Mouse (Mus musculus) neural tube, embryonic 10.5 days (tissue): Measurements from ENCODE around the gene Foxq1.

ENCODE experiments used
- DNase-seq: peaks from one replicate; pipeline ENCODE4 v3.0.0-alpha.2; 2017; ENCODE audit warnings: low spot score; ENCODE audit errors: extremely low spot score

Foxq1 gene

DNA sequence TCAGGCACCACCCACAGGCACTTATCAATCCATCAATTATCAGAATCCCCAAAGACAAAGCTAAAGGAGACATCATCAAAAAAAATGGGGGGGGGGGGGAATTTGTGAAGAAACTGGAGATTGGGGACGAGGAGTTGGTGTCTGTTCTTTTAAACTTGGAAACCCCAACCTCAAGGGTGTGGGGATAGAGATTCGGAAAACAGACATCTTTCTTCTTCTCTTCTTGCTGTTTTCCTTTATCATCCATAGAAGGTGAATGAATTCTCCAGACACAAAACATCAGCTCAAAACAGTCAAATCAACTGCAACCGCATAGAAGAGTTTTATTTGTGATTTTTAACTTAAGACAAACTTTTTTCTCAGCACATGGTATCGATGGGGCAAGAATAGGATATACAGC lies at the start of gene Foxq1:
Gene Foxq1 (plus strand): TSS at position 301 of the 400 bp plus-strand sequence.
- DNase-seq = no peak

DNA sequence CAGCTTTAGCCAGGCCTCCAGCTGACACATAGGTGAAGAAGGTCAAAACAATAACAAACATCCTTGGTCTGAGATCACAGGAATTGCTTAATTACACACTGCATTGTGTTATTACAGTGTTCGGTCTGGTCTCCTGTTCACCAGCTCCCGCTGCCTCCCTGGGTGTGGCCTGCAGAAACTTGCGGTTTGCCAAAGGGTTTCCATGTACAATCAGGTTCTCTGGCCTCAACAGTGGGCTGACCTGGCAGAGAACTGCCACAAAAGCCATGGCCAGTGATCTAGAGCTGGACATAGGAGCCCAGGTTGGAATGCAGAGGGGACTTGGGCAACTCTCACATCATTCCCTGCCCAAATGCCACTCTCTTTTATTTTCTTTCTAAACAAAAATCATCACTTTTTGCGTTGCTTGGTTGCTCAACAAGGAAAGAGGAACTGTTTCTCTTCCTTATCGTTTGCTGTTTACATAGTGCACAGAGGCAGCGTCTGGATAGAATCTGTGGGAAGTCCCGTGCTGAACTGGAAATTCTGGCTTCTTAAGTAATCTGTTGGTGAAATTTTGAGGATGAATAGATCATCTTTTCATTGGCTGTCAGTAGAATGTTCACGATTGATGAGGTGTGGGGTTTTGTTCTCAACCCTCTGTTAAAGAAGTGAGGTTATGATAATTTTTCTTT lies 49.3 kb upstream of the Foxq1 start:
- no peak for DNase-seq

DNA sequence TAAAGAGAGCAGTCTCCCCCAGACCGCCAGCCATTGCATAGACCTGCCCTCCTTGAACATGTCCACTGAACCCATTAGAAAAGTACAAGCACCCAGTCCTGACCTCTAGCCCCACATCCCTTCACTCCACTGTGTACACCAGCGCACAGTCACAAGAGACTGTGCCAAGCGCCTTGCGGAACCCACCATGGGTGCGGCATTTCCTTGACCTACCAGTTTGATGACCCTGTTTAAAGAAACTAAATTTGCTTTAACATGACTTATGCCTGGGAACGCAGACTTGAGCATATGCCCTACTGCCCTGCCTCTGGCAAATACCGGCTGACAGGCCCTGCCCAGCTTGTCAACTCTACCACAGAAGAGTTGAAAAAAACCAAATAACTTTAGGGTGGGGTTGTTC lies 40.7 kb upstream of the Foxq1 start:
- no peak for DNase-seq

DNA sequence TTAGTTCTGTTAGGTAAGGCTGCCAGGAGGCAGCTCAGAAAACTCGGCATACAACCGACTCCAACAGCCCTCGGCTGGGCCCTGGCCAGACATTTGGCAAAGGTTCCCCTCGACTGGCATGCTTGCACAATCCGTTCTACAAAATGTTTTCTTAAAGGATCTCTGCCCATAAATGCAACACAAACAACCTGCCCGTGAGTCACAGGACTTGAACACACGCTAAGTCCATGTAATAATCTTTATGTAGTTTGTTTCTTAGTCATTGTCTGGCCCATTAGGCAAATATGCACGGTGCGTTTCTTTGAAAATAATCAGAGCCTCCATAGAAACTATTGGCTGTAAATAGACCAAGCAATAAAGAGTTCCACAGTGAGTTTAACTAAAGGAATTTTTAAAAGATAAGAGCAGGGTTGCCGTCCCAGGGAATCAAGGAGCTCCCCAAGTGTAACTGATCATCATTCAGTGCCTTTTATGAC lies 37.5 kb upstream of the Foxq1 start:
- no peak for DNase-seq

DNA sequence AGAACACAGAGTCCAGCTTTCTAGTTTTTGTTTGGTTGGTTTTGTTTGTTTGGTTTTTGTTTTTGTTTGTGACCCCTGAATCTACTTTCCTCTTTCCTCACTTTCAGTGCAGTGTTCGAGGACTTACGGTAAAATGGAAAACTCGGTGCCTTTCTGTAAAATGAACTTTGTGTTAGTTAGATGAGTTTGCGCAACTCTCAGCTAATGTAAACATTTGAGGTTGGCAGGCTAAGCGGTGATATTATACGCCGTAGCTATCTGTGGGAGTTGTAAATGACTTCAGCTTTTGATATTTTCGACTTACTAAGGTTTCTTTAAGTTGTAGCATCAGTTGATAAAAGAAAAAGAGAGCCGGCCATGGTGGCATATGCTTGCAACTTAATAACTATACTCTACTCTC lies 37.0 kb upstream of the Foxq1 start:
- DNase-seq = no peak

DNA sequence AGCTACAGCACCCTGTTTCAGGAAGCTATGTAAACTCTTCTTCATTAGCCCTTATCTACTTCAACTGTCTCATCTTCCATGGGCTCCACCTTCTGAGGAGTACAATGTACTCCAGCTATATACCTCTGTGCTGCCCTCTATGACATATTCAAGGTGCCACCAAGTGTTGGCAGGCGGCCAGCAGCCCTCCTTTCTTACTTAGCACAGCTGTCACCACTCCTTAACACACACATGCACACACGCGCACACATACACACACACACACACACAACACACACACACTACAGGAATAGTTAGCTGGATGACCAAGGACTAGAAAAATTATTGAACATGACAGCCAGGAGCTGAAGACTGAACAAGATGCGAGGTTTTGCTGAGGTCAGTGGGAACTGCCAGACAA lies 31.0 kb upstream of the Foxq1 start:
- no peak for DNase-seq

DNA sequence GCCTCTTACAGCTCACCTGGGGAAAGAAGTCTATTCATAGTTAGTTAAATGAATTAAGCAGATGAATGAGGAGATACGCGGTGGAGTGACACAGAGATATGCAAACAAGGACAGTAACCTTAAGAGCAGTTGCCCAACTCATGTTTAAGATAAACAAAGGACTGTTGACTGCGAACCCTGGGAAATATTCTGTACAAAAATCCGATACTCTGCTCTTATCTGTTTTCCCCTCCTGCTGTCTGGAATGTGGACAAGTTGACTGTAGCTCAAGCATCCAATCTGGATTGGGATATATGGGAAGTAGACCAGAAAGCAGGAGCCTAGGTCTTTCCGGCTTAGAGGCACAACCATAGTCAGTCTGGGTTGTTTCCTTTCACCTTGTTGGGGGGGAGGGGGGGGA lies 24.7 kb upstream of the Foxq1 start:
- DNase-seq = no peak

DNA sequence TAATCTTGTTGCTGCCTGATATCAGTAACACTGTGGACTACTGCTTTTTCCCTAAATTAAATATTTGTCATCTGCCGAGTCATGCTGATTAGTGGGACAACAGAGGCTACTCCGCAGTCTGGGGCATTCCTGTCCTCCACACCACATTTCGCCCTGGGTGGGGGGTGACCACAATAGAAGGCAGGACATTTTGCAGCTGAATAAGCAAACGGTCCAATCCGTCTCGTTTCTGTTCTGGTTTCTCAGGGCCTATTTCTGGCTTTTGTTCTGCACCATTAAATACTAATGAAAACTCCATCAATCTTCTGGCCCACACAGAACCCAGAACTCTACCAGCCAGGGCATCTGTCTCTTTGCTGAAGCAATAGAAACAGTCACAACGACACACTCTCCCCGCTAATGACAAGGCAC lies 24.3 kb upstream of the Foxq1 start:
- DNase-seq = peak; percentile 35

DNA sequence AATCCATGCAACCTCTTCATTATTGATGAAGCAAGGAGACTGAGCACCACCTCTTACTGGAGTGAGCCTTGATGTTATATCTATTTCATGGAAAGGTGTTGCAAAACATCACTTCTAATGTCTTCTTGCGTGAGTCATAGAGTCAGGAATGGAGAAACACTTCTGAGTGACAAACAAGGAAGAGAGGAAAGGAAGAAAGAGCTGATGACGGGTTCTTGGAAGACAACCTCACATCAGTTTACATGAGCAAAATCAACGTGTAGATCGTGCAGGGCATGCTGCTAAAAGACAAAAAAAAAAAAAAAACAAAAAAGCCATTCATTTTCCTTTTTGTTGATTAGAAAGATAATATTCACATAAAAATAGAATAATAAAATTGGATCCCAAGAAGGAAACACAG lies 21.2 kb upstream of the Foxq1 start:
- no peak for DNase-seq

DNA sequence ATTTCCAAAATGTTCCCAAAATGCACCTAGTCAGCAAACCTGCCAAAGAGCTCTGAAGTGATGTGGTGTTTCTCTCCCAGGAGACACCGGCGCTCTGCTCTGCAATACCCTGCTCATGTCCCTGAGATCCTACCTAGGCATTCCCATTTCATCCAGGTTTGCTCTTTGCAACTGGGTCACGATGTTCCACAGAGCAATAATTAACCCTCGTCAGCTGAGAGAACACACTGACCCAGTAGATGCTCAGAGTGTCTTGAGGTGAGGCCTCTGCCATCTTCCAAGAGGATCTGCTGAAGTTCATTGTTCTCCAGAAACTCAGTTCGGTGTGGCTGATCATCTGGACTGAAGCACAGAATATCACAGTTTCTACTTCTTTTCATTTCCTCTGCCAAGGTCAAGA lies 12.9 kb upstream of the Foxq1 start:
- DNase-seq = no peak

DNA sequence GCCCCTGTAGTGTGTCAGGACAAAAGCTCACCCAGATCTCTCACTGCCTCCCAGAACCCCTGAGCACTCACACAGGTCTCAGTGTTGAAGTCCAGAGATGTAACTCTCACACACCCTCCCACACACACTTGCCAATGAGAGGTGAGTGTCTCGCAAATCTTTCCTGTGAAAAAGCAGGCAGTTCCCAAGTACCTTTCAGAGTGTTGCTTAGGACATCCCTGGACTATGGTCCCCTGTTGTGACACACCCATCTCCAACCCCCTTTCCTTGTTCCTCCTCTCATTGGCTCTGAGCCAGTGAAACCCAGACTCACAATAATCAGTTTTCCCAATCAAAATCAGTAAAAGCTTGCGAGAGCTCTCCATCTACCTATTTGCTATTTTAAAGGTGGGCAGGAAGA lies 9.2 kb upstream of the Foxq1 start:
- DNase-seq = no peak

DNA sequence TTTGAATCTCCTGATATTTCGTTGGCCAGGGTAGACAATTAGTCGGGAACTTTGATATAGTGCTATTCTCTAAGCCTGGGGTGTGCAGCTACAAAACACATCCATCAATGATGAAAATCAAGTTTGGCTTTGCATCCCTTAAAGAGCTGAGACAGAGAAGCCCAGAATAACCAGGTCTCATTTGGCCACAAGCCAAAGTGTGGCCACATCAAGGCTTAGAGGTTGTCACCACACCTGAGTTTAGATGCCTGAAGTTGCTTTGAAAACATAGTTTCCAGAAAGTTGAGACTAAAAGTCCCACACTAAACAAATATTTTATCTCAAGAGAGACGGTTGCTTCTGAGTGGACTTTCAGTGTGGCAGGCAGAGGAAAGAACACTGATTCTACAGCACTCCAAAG lies 8.7 kb upstream of the Foxq1 start:
- DNase-seq = no peak

DNA sequence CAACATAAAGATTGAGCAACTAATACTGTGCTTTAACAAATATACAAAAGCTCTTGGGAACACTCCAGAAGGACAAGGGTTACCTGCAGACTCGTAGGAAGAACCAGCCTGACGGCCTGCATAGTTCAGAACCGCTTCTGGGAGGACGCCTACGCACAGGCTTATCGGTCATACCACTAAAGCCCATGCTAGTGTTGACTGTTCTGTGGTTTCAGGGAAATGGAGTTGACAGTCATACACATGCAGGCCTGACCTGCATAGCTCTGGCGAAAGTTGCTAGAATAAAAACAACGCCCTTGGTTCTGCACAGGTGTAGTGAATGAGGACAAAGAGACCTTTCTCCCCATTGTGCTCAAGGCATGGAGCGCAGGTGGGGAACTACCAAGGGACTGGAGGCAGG lies 8.3 kb upstream of the Foxq1 start:
- DNase-seq = no peak

DNA sequence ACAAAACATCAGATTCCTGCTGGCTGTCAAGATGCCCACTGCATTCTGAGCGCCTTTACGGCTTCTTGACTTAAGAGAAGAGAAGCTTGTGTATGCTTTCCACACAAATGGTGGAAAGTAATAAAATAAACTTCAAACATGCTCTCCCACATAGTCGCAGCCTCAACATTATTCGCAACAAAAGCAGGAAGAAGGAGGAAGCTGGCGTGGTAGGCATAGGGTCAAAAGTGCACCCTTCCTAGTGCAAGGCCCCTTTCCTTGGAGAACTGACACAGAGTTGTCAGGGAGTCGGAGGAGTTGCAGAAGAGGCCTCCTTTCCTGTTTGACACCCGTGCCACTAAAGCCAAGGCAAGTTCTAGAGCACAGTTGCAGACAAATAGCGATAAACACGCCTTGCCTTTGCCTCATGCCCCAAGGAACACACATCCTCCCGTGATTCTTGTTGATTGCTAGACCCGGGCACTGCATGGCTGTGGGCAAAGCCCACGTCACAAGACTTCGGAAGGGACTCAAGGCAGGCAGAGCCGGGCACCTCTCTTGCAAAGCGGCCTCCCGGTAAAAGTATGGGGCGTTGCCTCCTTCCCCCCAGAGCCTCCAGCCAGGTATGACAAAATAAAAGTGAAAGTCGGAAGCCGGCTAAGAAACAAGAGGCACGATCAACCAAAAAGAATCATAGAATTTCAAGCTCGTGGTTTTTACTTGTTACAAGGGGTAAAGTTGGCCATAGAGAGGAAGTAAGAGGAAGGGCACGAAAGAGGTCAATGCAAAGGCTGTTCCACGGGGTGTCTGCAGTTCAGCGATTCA lies 1.2 kb downstream of the Foxq1 start:
- DNase-seq = peak; percentile 48

DNA sequence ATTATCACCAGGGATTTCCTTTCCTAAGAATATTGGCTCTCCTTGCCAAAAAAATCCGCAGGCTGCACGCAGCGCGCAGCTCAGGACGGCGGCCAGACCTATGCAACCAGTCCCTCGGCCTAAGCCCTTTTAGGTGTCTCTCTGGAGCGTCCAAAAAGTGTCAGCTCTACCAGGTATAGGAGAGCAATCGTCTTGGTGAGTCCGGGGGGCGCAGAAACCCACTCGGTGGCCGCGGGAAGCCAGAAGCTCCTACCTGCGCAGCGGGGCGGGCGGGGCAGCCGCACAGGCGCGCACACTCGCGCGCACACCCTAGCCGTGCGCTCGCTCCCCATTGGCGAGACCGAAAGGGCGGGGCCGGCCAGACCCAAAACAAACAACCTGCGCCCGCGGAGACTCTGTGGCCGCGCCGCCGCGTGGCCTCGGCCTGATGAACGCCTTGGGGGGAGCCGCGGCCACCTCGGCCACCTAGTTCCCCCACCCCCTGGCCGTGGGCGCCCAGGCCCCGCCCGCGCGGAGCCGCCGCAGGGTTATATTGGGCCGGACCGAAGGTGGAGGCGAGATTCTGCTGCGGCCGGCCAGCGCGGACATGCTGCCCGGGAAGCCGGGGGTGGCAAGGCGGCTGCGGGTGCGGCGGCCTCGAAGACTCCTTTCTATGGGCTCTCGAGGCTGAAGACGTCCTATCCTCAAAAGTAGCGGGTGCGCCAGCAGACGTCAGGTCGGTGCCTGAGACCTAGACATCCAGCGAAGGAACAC lies 2.0 kb downstream of the Foxq1 start:
- peak; percentile 69 for DNase-seq

DNA sequence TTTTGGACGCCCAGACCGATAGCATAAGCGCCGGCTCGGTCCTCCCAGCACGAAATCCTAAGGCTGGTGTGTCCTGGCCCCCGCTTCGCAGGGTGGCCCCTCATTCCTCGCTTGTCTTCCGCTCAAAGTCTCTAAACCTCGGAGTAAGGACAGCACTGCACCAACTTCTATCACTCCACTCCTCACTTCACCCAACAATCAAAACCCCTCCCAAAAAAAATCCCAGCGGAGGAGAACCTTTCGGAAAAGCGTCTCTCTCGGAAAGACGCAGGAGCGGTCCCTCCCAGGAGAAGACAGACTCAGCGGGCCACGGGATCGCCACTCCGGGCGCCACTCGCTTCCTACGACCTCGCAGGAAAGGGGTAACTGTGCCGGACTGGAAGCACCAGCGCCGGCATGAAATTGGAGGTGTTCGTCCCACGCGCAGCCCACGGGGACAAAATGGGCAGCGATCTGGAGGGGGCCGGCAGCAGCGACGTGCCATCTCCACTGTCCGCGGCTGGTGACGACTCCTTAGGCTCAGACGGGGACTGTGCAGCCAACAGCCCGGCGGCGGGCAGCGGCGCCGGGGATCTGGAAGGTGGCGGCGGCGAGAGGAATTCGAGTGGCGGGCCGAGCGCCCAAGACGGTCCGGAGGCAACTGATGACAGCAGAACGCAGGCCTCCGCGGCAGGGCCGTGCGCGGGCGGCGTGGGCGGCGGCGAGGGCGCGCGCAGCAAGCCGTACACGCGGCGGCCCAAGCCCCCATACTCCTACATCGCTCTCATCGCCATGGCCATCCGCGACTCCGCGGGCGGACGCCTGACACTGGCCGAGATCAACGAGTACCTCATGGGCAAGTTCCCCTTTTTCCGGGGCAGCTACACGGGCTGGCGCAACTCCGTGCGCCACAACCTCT lies 2.8 kb downstream of the Foxq1 start, which contains the start of gene A530084C06Rik:
Gene A530084C06Rik (minus strand): TSS at position 813 of the 898 bp plus-strand sequence.
- peak; percentile 76 for DNase-seq

DNA sequence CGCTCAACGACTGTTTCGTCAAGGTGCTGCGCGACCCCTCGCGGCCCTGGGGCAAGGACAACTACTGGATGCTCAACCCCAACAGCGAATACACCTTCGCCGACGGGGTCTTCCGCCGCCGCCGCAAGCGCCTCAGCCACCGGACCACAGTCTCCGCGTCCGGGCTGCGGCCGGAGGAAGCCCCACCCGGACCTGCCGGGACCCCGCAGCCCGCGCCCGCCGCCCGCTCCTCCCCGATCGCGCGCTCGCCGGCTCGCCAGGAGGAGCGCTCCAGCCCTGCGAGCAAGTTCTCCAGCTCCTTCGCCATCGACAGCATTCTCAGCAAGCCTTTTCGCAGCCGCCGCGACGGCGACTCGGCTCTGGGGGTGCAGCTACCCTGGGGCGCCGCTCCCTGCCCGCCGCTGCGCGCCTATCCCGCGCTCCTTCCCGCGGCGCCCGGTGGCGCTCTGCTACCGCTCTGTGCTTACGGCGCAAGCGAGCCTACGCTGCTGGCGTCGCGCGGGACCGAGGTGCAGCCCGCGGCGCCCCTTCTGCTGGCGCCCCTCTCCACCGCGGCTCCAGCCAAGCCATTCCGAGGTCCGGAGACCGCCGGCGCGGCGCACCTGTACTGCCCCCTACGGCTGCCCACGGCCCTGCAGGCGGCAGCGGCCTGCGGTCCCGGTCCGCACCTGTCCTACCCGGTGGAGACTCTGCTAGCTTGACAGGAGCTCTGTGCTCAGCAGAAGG lies 3.6 kb downstream of the Foxq1 start:
- no peak for DNase-seq

DNA sequence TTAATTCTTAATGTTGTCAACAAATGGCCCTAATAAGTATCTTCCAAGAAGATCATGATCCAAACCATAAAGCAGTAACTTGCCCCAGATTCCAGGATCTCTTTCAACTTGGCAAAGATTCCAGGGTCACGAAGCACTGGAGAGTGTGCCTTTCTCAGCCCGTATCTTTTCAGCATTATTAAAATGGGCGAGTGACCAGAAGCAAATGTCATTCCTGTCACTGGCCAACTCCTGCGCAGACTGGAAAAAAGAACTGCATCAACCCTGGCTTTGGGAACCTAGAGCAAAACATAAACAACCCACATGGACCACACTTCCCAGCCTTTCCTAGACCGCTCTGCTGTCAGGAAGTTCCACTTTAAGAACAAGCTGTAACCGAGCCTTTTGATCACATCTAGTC lies 8.5 kb downstream of the Foxq1 start:
- DNase-seq = no peak

DNA sequence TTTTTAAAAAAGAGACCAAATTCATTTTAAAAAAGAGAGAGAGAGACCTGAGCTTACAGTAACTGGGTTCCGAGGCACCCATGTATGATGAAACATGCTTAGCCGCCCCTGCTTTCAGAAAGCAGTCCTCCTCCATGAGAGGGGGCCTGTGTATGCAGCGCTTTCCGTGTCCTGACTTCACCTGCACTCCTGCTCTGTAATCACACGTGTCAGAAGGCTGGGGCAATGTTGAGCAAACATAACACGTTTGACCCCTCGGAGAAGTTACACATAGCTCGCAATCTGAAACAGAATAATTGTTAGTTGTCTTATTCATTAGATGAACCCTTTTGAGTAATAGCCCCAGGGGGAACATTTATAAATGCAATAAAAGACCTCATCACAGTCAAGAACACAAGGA lies 11.2 kb downstream of the Foxq1 start:
- no peak for DNase-seq

DNA sequence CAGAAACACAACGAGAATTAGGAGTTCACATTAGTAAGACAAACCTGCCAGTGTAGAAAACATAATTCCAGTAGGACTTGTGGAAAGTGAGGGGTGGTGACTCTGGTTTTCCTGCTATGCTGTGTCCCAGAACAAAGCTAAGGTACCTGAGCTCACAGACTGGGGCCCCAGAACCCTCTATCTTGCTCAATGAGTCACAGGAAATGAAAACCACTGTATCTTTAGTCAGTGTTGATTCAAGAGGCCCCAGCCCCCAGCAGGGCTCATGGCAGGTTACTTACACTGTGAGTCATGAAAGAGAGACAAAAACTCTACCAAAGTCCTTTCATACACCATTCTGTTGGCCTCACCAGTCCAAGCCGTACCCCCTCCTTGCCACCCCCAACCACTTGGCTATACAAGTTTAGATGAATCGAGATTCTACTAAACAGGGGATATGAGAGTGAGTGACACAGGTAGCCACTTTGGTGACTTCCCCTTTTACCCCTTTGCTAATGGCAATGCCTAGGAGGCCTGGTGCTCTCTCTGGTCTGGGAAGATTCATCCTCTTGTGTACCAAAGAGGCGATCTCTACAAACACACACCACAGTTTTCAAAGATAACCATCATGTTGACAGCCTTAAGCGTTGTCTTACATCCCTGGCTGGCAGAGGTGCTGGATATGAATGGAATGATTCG lies 11.8 kb downstream of the Foxq1 start:
- no peak for DNase-seq
